Mouse (Mus musculus) hindbrain, embryonic 16.5 days (tissue): ENCODE measurements around the gene 4930404H24Rik. TPM values are rescaled to one million over a fixed set of nuclear protein-coding genes. Genes with fewer than 3 reads are reported as not detected.

Experiments
- ATAC-seq: fragments of 200-750 bp; cut with Nextera tagmentation; 2 replicates; pipeline ENCODE4 v1.8.0; 2017; ENCODE audit warnings: moderate TSS enrichment, moderate library complexity
- H3K27ac ChIP-seq: fragments of 300-500 bp; sonication (generic); 2 replicates; pipeline ENCODE4 v1.5.1; 2014; ENCODE audit warnings: low read depth, mild to moderate bottlenecking, control low read depth, low read length, moderate library complexity
- H3K27me3 ChIP-seq: fragments of 300-500 bp; sonication (generic); replicated peaks from 2 replicates; pipeline ENCODE4 v1.6.1; 2014; ENCODE audit warnings: low read length; ENCODE audit not compliant: control insufficient read depth, insufficient read depth
- H3K36me3 ChIP-seq: fragments of 300-500 bp; sonication (generic); 2 replicates; pipeline ENCODE4 v1.6.1; 2014; ENCODE audit warnings: mild to moderate bottlenecking, low read length, moderate library complexity, mixed read lengths; ENCODE audit not compliant: control insufficient read depth, insufficient read depth
- H3K4me1 ChIP-seq: fragments of 300-500 bp; sonication (generic); 2 replicates; pipeline ENCODE4 v1.6.1; 2014; ENCODE audit warnings: low read depth, low read length; ENCODE audit not compliant: control insufficient read depth, insufficient read depth
- H3K4me2 ChIP-seq: fragments of 300-500 bp; sonication (generic); 2 replicates; pipeline ENCODE4 v1.6.1; 2014; ENCODE audit warnings: mild to moderate bottlenecking, low read length, control low read depth, moderate library complexity
- H3K4me3 ChIP-seq: fragments of 300-500 bp; sonication (generic); 2 replicates; pipeline ENCODE4 v1.5.1; 2014; ENCODE audit warnings: mild to moderate bottlenecking, low read length, control low read depth, moderate library complexity
- H3K9ac ChIP-seq: fragments of 300-500 bp; sonication (generic); 2 replicates; pipeline ENCODE4 v1.6.1; 2014; ENCODE audit warnings: low read depth, mild to moderate bottlenecking, control low read depth, low read length, moderate library complexity
- H3K9me3 ChIP-seq: fragments of 300-500 bp; sonication (generic); 2 replicates; pipeline ENCODE4 v1.6.1; 2014; ENCODE audit warnings: mild to moderate bottlenecking, low read length, moderate library complexity; ENCODE audit not compliant: control insufficient read depth
- WGBS: fragments of 180-500 bp; shearing (Covaris S2); extraction: QIAGEN DNeasy Blood & Tissue Kit; methylation state at CpG from one replicate; pipeline ENCODE4 v1.1.7; 2014; 5-methylcytosine and 5-hydroxymethylcytosine counted together
- polyA plus RNA-seq: library from polyadenylated mRNA; unstranded; fragments of >200 nt; fragmentation: Nextera tagmentation; extraction: Ambion mirVana; gene quantifications from 2 replicates; pipeline ENCODE4 v1.2.1, GENCODE M21; 2015

The 4930404H24Rik gene
- polyA plus RNA-seq, 1 experiment from 2014 or later: not detected

DNA sequence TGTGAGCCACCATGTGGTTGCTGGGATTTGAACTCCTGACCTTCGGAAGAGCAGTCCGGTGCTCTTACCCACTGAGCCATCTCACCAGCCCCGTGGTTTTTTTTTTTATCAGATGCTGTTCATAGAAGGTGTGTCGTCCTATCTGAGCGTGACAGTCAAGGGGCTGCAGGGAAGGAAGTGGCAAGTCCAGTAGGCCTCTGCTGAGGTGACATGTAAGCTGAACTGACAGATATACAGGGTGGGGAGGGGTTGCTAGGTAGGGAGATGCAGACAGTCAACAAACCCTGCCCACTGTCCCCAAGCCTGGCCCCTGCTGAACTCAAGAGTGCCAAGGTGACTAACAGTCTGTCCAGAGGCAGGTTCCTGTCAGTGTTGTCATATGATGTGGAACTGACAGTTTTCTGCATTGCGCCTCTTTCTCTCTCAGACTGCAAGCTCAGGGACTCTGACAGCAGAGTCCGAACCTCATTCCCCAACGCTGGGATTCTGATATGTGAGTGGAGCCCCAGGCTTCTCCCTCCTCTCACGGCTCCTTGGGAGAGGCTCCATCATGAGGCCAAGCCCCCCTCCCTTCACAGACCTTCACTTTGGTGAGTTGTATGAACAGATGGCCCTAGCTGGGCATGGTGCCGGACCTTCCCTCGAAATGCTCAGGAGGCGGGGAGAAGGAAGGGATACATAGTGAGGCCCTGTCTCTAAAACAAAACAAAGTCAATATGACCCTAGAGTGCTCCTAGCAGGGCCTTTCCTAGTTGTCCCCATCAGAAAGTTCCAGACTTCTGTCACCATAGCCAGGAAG, 38.4 kb upstream of the 4930404H24Rik start:
- Histone ChIP-seq H3K9me3 (no peaks in the 10 kb centered on the region), H3K4me3 (no peak overlapping the region), H3K4me1 (peaks cover 7% of the 10 kb centered on the region; the same call in 1 of the 2 replicates), H3K36me3 (no peaks in the 10 kb centered on the region), H3K4me2 (no peak overlapping the region), H3K9ac (no peak overlapping the region), H3K27me3 (no peaks in the 10 kb centered on the region), H3K27ac (no peak overlapping the region; the same call in 1 of the 2 replicates)
- peak; percentile 46; the same call in 1 of the 2 replicates for ATAC-seq
- WGBS: 62% methylated on average over 12 of the region's 12 CpGs

DNA sequence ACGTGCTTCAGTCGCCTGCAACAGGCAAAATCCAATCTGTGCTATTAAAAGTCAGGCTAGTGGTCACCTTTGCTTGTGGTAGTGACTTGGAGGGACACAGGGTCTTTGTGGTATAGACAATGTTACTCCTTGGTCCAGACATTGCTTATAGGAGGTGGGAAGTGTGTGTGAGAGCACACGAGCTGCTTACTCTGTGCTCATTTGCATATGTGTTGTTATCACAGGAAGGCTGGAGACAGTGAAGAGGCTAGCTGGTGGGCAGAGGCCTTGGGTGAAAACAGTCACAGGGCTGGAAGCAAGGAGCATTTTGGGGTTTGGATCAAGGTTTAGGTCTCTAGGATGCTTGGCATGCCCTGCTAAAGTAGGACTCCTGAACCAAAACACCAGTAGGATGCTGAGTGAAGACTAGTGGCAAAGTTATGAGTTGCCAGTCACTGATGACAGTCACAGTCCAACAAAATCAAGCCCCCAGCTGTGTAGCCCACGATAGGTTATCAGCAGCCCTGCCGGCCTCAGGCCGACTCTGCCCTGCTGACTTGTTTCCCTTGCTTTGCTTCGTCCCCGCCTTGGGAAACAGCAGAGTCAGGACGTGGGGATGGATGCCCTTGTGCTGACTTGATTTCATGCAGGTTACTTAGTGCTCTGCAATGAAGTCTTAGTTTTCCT, 37.6 kb upstream of the 4930404H24Rik start:
- Histone ChIP-seq H3K27ac (no peak overlapping the region; the same call in 1 of the 2 replicates), H3K27me3 (no peaks in the 10 kb centered on the region), H3K9me3 (no peaks in the 10 kb centered on the region), H3K4me2 (no peak overlapping the region), H3K36me3 (no peaks in the 10 kb centered on the region), H3K4me3 (no peak overlapping the region), H3K9ac (no peak overlapping the region), H3K4me1 (peaks cover 7% of the 10 kb centered on the region; the same call in 1 of the 2 replicates)
- 68% methylated on average over 9 of the region's 9 CpGs for WGBS
- no peak for ATAC-seq

DNA sequence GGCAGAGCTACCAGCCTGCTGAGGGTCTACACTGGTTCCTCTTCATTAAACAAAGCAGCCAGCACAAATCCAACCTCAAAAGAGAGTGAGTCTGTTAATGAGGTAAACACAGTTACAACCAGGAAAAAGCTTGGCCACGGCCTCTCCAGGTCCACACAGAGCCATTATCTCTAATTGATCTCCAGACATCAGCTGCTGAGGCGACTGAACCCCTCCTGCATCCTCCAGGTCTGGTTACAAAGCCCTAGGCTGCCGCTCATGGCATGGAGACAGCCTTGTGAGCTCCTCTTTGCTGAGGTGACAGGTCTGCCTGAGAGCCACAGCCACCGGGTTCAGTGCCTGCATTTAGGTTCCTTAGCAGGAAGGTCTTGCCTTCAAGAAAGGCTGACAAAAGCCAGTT, 35.1 kb upstream of the 4930404H24Rik start:
- WGBS: 45% methylated on average over 4 of the region's 4 CpGs
- peak; percentile 41; the same call in 1 of the 2 replicates for ATAC-seq
- Histone ChIP-seq H3K36me3 (0 out of 2 replicates have a peak, but pooled peaks cover 4% of the 10 kb centered on the region), H3K9ac (no peak overlapping the region), H3K4me3 (no peak overlapping the region), H3K27ac (peak overlapping the region; percentile 30; the same call in 1 of the 2 replicates), H3K9me3 (no peaks in the 10 kb centered on the region), H3K4me2 (no peak overlapping the region), H3K4me1 (peaks cover 7% of the 10 kb centered on the region; the same call in 1 of the 2 replicates), H3K27me3 (no peaks in the 10 kb centered on the region)

DNA sequence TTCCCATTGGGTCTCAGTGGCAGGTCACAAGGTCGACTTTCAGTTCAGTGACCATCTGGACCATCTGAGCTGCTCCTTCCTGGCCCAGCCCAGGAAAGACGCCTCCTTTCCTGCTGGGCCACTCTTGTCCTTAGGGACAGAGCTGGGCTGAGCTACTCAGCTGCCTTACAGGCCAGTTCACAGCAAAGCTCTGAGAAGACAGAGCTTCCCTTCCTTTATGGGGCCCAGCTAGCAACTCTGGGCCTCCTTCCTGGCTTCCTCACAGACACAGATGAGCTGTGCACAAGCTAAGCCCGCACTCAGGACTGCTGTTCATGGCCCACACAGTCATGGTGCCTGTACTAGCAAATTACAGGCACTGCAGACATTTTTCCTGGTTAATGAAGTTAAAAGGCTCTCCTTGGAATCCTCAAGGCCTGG, 34.6 kb upstream of the 4930404H24Rik start:
- no peak overlapping the region for H3K4me2 ChIP-seq
- 50% methylated on average over 3 of the region's 3 CpGs for WGBS
- H3K9me3 ChIP-seq: no peaks in the 10 kb centered on the region
- no peaks in the 10 kb centered on the region for H3K27me3 ChIP-seq
- H3K9ac ChIP-seq: 0 out of 2 replicates have a peak overlapping the region, but pooled peaks have one; percentile 21
- H3K36me3 ChIP-seq: 0 out of 2 replicates have a peak, but pooled peaks cover 8% of the 10 kb centered on the region
- H3K4me1 ChIP-seq: peaks cover 7% of the 10 kb centered on the region; the same call in 1 of the 2 replicates
- no peak for ATAC-seq
- peak overlapping the region; percentile 30; the same call in 1 of the 2 replicates for H3K27ac ChIP-seq
- H3K4me3 ChIP-seq: no peak overlapping the region

DNA sequence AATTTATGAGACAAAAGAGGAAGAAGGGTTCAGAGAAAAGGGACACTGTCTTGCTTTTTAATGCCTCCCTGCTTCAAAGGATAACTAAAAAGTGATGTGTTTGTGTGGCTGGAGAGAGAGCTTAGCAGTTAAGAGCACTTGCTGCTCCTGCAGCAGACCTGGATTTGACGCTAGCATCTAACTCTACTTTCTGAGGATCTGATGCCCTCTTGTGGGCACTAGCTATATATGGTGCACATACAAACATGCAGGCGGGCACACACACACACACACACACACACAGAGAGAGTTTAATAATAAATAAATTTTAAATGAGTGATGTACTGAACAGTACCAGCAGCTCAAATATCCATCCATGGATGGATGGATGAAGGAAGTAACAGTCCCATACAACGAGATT, 29.3 kb upstream of the 4930404H24Rik start:
- Histone ChIP-seq H3K27me3 (no peaks in the 10 kb centered on the region), H3K9ac (no peak overlapping the region), H3K4me1 (peaks cover 1% of the 10 kb centered on the region; the same call in 1 of the 2 replicates), H3K4me3 (no peak overlapping the region), H3K36me3 (peaks cover 10% of the 10 kb centered on the region; the same call in 1 of the 2 replicates), H3K27ac (no peak overlapping the region), H3K9me3 (no peaks in the 10 kb centered on the region), H3K4me2 (no peak overlapping the region)
- no peak for ATAC-seq
- 86% methylated on average over 3 of the region's 3 CpGs for WGBS

DNA sequence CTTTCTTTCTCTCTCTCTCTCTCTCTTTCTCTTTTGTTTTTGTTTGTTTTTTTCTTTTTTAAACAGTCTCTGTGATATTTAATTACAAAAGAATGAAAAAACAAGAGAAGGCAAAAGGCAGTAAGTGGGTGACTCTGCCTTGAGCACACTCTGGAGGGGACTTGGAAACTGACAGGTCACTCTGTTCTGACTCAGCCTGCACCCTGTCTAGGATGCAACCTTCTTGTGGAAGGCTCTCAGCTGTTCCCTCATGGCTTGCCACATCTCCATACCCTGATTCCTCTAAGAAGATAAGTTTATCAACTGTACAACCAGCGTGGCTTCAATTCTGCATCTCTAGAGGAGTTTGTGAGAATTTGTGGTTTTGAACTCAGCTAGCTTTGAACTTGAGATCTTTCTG, 25.2 kb upstream of the 4930404H24Rik start:
- 100% methylated on average over 1 of the region's 1 CpGs for WGBS
- Histone ChIP-seq H3K27me3 (no peaks in the 10 kb centered on the region), H3K4me2 (no peak overlapping the region), H3K9ac (no peak overlapping the region), H3K27ac (no peak overlapping the region), H3K36me3 (peaks cover 6% of the 10 kb centered on the region; the same call in 1 of the 2 replicates), H3K9me3 (no peaks in the 10 kb centered on the region), H3K4me1 (no peaks in the 10 kb centered on the region; the same call in 1 of the 2 replicates), H3K4me3 (no peak overlapping the region)
- ATAC-seq: no peak

DNA sequence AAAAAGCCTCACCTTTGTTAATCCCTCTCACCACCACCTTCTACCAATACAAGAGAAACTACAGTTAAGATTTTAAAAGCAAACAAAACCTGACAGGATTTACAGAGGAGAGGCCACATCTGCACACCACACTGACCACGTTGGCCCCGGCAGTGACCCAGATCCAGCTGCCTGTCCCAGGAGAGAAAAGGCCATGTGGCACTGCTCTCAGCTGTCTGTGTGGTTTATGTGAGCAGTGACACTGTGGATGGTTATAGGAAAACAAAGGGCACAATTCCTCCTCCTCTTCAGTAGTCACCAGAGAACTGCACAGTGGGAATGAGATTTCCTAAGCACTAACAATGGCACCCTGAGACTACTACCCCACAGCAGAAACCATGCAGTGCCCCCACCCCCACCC, 23.3 kb upstream of the 4930404H24Rik start:
- Histone ChIP-seq H3K4me1 (no peaks in the 10 kb centered on the region; the same call in 1 of the 2 replicates), H3K36me3 (no peaks in the 10 kb centered on the region), H3K4me3 (no peak overlapping the region), H3K9ac (no peak overlapping the region), H3K27me3 (no peaks in the 10 kb centered on the region), H3K4me2 (no peak overlapping the region), H3K9me3 (no peaks in the 10 kb centered on the region), H3K27ac (no peak overlapping the region)
- no peak for ATAC-seq
- 46% methylated on average over 2 of the region's 2 CpGs for WGBS

DNA sequence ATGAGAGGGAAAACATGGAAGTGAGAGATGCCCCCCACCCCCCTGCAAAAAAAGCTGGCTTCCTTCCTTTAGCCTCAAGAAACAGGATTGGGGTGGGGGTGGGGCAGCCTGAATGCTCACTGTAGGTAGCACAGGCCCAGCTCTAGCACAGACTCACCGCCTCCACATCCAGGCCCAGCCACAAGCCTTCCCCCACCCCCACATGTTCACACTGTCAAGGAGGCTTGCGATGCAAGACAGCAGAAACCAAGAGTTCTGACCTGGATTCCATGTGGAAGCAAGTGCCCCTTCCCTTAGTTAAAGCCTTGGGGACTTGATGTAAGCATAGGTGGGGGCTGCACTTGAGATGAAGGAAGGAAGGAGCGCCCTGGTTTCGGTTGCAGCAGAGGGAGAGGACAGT, 22.8 kb upstream of the 4930404H24Rik start:
- Histone ChIP-seq H3K27me3 (no peaks in the 10 kb centered on the region), H3K4me1 (no peaks in the 10 kb centered on the region; the same call in 1 of the 2 replicates), H3K27ac (no peak overlapping the region), H3K9ac (no peak overlapping the region), H3K4me3 (no peak overlapping the region), H3K36me3 (no peaks in the 10 kb centered on the region), H3K4me2 (no peak overlapping the region), H3K9me3 (no peaks in the 10 kb centered on the region)
- no peak for ATAC-seq
- 69% methylated on average over 4 of the region's 4 CpGs for WGBS

DNA sequence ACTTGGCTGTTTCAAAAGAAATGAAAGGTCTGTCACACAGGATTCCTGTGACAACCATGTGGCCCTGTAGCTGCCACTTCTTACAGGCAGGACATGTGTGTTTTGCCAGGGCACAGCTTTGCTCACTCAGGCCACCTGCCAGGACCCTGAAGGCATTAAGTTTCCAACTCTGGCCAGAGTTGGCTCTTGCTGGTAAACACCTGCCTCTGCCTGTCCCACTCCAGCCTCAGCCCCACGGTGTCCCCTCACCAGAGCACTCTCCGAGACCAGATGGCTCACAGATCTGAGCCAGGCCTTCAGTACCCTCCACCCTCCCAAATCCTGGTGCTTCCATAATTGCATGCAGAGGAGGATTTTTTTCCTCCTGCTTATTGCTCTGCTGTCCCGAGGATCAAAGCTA, 21.6 kb upstream of the 4930404H24Rik start:
- H3K4me2 ChIP-seq: no peak overlapping the region
- no peaks in the 10 kb centered on the region for H3K36me3 ChIP-seq
- ATAC-seq: peak; percentile 50
- peaks cover 9% of the 10 kb centered on the region for H3K4me1 ChIP-seq
- whole genome bisulfite sequencing: 37% methylated on average over 3 of the region's 3 CpGs
- no peaks in the 10 kb centered on the region for H3K9me3 ChIP-seq
- H3K27me3 ChIP-seq: no peaks in the 10 kb centered on the region
- no peak overlapping the region for H3K27ac ChIP-seq
- no peak overlapping the region for H3K4me3 ChIP-seq
- H3K9ac ChIP-seq: no peak overlapping the region
